Mouse (Mus musculus) kidney, postnatal 0 days (tissue): ENCODE data around the gene H2-DMa. TPM values are rescaled to one million over a fixed set of nuclear protein-coding genes. Genes with fewer than 3 reads are reported as not detected.

ENCODE experiments used
- ATAC-seq: fragments of 200-750 bp; cut with Nextera tagmentation; replicated peaks from 2 replicates; pipeline ENCODE4 v1.8.0; 2017; ENCODE audit warnings: low read depth, moderate number of reproducible peaks, moderate TSS enrichment, moderate library complexity; ENCODE audit not compliant: low FRiP score
- DNase-seq: peaks from one replicate; pipeline ENCODE4 v3.0.0-alpha.2; 2016; ENCODE audit warnings: low spot score
- H3K27ac ChIP-seq: fragments of 300-500 bp; sonication (generic); 2 replicates; pipeline ENCODE4 v1.5.1; 2014; ENCODE audit warnings: mild to moderate bottlenecking
- H3K27me3 ChIP-seq: fragments of 300-500 bp; sonication (generic); 2 replicates; pipeline ENCODE4 v1.6.1; 2014; ENCODE audit warnings: low read length, mixed read lengths; ENCODE audit not compliant: insufficient read depth
- H3K36me3 ChIP-seq: fragments of 300-500 bp; sonication (generic); 2 replicates; pipeline ENCODE4 v1.6.1; 2014; ENCODE audit warnings: low read length, mixed read lengths; ENCODE audit not compliant: insufficient read depth
- H3K4me1 ChIP-seq: fragments of 300-500 bp; sonication (generic); replicated peaks from 2 replicates; pipeline ENCODE4 v1.6.1; 2014; ENCODE audit warnings: antibody characterized with exemption, low read length, mixed read lengths; ENCODE audit not compliant: insufficient read depth
- H3K4me2 ChIP-seq: fragments of 300-500 bp; sonication (generic); 2 replicates; pipeline ENCODE4 v1.6.1; 2014; ENCODE audit warnings: mild to moderate bottlenecking, low read length, moderate library complexity, mixed read lengths
- H3K4me3 ChIP-seq: fragments of 300-500 bp; sonication (generic); replicated peaks from 2 replicates; pipeline ENCODE4 v1.5.1; 2014; ENCODE audit warnings: low read depth, low read length
- H3K9ac ChIP-seq: fragments of 300-500 bp; sonication (generic); 2 replicates; pipeline ENCODE4 v1.6.1; 2014; ENCODE audit warnings: low read depth, low read length
- H3K9me3 ChIP-seq: fragments of 300-500 bp; sonication (generic); replicated peaks from 2 replicates; pipeline ENCODE4 v1.6.1; 2016; ENCODE audit warnings: low read length, inconsistent platforms, mixed read lengths
- CTCF ChIP-seq: IDR thresholded peaks from 2 replicates; pipeline ENCODE4 v1.5.1; 2016; ENCODE audit warnings: antibody characterized with exemption, low read depth, mild to moderate bottlenecking, moderate library complexity
- WGBS: fragments of 180-500 bp; shearing (Covaris S2); extraction: QIAGEN DNeasy Blood & Tissue Kit; methylation state at CpG from one replicate; pipeline ENCODE4 v1.1.7; 2014; 5-methylcytosine and 5-hydroxymethylcytosine counted together
- polyA plus RNA-seq: library from polyadenylated mRNA; unstranded; fragments of >200 nt; fragmentation: Nextera tagmentation; extraction: Ambion mirVana; gene quantifications from 2 replicates; pipeline ENCODE4 v1.2.1, GENCODE M21; 2015

H2-DMa gene
- polyA plus RNA-seq, 1 experiment from 2014 or later, result 18.6 TPM

DNA sequence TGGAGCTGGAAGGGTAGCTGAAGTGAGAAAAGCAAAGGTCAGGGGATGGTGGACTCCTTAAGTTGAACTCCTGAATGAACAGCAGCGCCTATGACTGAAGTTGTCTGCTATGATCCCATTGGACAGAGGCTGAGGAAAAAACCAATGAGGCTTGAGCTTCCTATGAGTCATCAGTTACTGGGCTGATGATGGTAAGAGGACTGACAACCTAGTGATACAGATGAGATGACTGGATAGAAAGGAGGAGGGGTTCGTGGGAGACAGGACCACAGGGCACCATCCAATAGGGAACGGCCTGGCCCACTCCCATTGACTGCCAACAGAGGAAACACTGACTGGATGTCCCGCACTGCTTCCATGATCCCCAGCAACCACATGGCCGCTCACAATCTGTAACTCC lies 39.7 kb upstream of the H2-DMa start:
- H3K27me3 ChIP-seq, result no peaks in the 10 kb centered on the region; the same call in 1 of the 2 replicates
- TF ChIP-seq CTCF, result no peak
- no peaks in the 10 kb centered on the region for H3K4me1 ChIP-seq
- no peaks in the 10 kb centered on the region for H3K36me3 ChIP-seq
- H3K9ac ChIP-seq, result no peak overlapping the region
- DNase-seq (peak; percentile 94), ATAC-seq (peak; percentile 62)
- H3K4me3 ChIP-seq, result no peak overlapping the region
- H3K9me3 ChIP-seq, result no peaks in the 10 kb centered on the region
- 18% methylated on average over 5 of the region's 5 CpGs for WGBS
- H3K27ac ChIP-seq, result no peak overlapping the region
- H3K4me2 ChIP-seq, result no peak overlapping the region

DNA sequence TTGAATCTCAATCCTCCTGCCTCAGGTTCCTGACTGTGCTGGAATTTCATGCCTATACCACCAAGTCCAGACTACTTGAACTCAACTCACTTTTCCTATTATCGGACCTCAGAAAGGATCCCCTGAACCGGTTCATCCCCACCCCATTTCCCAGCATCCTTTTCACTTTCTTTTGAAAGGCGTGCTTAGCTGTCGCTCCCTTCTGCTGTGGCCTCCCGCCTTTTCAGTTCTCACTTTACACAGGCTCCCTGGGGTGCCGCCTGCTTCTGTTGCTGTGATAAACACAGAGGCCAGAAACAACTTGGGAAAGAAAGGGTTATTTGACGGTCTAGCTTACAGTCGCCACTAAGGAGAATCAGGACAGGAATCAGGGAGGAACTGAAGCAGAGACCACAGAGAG lies 36.2 kb upstream of the H2-DMa start:
- Histone ChIP-seq H3K4me3 (no peak overlapping the region), H3K9me3 (no peaks in the 10 kb centered on the region), H3K27ac (no peak overlapping the region), H3K4me1 (no peaks in the 10 kb centered on the region), H3K4me2 (no peak overlapping the region), H3K36me3 (no peaks in the 10 kb centered on the region), H3K9ac (no peak overlapping the region), H3K27me3 (no peaks in the 10 kb centered on the region)
- DNase-seq, result no peak
- no peak for ATAC-seq
- no peak for TF ChIP-seq CTCF
- WGBS, result 12% methylated on average over 8 of the region's 8 CpGs

DNA sequence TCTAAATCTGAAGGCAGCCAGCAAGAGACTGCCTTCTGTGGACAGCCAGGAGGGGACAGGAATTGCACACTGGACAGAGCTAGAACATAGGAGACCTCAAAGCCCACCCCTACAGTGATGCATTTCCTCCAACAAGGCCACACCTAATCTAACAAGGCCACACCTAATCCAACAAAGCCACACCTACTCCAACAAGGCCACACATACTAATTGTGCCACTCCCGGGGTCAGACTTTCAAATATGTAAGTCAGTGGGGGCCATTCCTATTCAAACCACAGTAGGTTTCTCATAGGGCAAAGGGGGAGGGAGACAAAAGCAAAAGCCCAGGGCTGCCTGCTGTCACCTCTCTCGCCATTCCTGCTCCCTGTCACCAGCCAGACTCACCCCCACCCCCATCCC lies 32.0 kb upstream of the H2-DMa start:
- Histone ChIP-seq H3K4me2 (no peak overlapping the region), H3K4me3 (no peak overlapping the region), H3K27me3 (no peaks in the 10 kb centered on the region), H3K36me3 (no peaks in the 10 kb centered on the region), H3K4me1 (no peaks in the 10 kb centered on the region), H3K9me3 (no peaks in the 10 kb centered on the region), H3K27ac (no peak overlapping the region), H3K9ac (no peak overlapping the region)
- DNase-seq (no peak), ATAC-seq (no peak)
- TF ChIP-seq CTCF, result no peak
- 66% methylated on average over 2 of the region's 2 CpGs for WGBS

DNA sequence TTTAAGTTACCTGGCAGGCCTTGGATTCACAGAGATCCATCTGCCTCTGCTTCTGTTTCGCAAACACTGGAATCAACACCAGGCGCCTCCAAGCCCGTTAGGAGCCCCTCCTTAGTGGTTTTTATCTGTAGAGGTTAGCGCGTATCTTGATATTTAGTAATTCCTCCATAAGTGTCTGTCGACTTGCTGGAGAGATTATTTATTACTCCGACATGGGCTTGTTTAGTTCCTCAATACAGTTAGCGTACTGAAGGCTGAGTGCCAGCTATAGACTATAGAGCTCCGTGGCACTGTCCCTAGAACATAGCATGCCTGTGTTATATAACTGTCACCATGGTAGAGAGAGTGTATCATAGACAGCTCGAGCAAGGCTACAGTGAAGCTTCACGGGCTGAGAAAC lies 31.2 kb upstream of the H2-DMa start:
- TF ChIP-seq CTCF, result no peak
- H3K27ac ChIP-seq, result no peak overlapping the region
- H3K4me2 ChIP-seq, result no peak overlapping the region
- no peak overlapping the region for H3K9ac ChIP-seq
- no peak overlapping the region for H3K4me3 ChIP-seq
- no peaks in the 10 kb centered on the region for H3K9me3 ChIP-seq
- DNase-seq (no peak), ATAC-seq (no peak)
- no peaks in the 10 kb centered on the region for H3K27me3 ChIP-seq
- no peaks in the 10 kb centered on the region for H3K4me1 ChIP-seq
- 89% methylated on average over 11 of the region's 11 CpGs for WGBS
- no peaks in the 10 kb centered on the region for H3K36me3 ChIP-seq

DNA sequence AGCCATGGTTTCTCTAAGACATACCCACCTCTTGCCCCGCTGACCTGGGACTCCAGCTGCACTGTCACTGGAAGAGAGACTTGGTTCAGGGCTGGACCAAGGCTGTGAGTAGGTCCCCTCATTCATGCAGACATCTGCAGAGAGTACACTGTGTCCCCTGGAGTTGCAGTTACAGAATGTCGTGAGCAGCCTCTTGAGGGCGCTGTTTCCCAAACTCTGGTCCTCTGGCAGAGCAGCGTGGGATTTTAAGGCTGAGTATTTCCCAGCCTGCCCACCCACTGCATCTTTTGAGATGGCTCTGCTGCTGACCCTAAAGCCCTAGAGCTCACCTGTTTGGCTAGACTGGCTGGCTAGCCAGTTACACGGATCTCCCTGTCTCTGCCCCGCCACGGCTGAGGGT lies 28.4 kb upstream of the H2-DMa start:
- no peak overlapping the region for H3K4me3 ChIP-seq
- peak; percentile 46 for TF ChIP-seq CTCF
- no peaks in the 10 kb centered on the region for H3K36me3 ChIP-seq
- no peak overlapping the region for H3K4me2 ChIP-seq
- no peak overlapping the region for H3K9ac ChIP-seq
- H3K27me3 ChIP-seq, result no peaks in the 10 kb centered on the region
- ATAC-seq (no peak), DNase-seq (no peak)
- 64% methylated on average over 7 of the region's 7 CpGs for WGBS
- no peak overlapping the region for H3K27ac ChIP-seq
- H3K4me1 ChIP-seq, result no peaks in the 10 kb centered on the region
- no peaks in the 10 kb centered on the region for H3K9me3 ChIP-seq

DNA sequence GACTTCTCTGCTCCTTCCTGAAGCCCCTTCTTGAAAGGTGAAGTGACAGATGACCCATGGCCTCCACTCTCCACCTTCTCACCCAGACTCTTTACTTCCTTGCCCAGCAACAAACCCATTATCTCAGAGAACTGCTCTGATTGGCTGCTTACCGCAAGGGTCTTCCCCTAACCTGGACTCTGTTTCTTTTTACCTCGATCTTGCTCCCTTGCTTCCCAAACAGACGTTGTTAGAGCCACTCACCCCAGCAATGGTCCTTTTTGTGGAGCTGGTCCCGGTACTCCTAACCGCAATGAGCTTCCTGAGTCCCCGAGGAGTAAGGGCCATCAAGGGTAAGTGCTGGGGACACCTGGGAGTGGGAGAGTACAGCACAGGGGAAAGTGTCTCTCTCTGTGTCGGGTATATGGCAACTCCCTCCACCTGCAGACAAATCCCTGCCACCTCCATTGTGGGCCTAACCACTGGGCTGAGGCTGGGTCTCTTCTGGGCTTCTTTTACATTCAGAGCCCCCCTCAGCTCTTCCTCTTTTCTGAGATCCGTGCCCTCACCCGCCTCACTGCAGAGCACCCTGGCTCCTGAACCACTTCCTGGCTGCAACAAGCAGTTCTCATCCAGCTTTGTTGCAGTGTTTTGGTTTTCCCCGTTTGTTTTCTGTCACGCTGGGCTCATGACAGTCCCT lies 27.0 kb upstream of the H2-DMa start, which contains the start of gene H2-Oa:
Gene H2-Oa, plus strand, starts transcription at position 144 of the 679 bp plus-strand sequence.
- no peak for DNase-seq
- Histone ChIP-seq H3K36me3 (no peaks in the 10 kb centered on the region), H3K9ac (no peak within 1 kb of the TSS), H3K27ac (no peak within 1 kb of the TSS), H3K27me3 (no peaks in the 10 kb centered on the region), H3K4me2 (no peak within 1 kb of the TSS), H3K4me1 (no peaks in the 10 kb centered on the region), H3K9me3 (no peaks in the 10 kb centered on the region), H3K4me3 (no peak within 1 kb of the TSS)
- no peak for TF ChIP-seq CTCF
- no peak for ATAC-seq
- 31% methylated on average over 11 of the region's 11 CpGs for WGBS
